Mouse (Mus musculus): ENCODE data around the gene Hist1h2bj. TPM values are rescaled to one million over a fixed set of nuclear protein-coding genes. Genes with fewer than 3 reads are reported as not detected.

The Hist1h2bj gene
- polyA plus RNA-seq, 1 experiment from 2014 or later, result 7.7 TPM

GRCm38 (mm10) chr13:22043503-22044431 lies 753 bp downstream of the Hist1h2bj start:
- Histone ChIP-seq H3K9ac (ENCODE audit: low read depth, low read length) (peak overlapping the region; percentile 51; the same call in 1 of the 2 replicates), H3K27me3 (replicated peaks; ENCODE audit: control insufficient read depth, insufficient read depth, low read length) (no peaks in the 10 kb centered on the region), H3K9me3 (ENCODE audit: control insufficient read depth, low read length) (no peaks in the 10 kb centered on the region), H3K4me1 (ENCODE audit: control insufficient read depth, insufficient read depth, low read length) (peaks cover 14% of the 10 kb centered on the region), H3K4me2 (ENCODE audit: low read depth, low read length) (peak overlapping the region; percentile 64), H3K36me3 (ENCODE audit: control insufficient read depth, insufficient read depth, low read length) (no peaks in the 10 kb centered on the region), H3K27ac (ENCODE audit: low read length) (peak overlapping the region; percentile 57), H3K4me3 (ENCODE audit: low read length) (peak overlapping the region; percentile 45)
- ATAC-seq, result peak; percentile 10
- WGBS, result under 1% methylated on average over 9 of the region's 14 CpGs

- 88% methylated on average over 6 of the region's 6 CpGs for WGBS
- H3K9me3 ChIP-seq (ENCODE audit: control insufficient read depth, low read length), result no peaks in the 10 kb centered on the region
- ATAC-seq, result no peak
- no peak overlapping the region for H3K9ac ChIP-seq (ENCODE audit: low read depth, low read length)
- H3K4me3 ChIP-seq (ENCODE audit: low read length), result no peak overlapping the region
- no peaks in the 10 kb centered on the region for H3K27me3 ChIP-seq (replicated peaks; ENCODE audit: control insufficient read depth, insufficient read depth, low read length)
- no peak overlapping the region for H3K4me2 ChIP-seq (ENCODE audit: low read depth, low read length)
- peaks cover 14% of the 10 kb centered on the region for H3K4me1 ChIP-seq (ENCODE audit: control insufficient read depth, insufficient read depth, low read length)
- no peaks in the 10 kb centered on the region for H3K36me3 ChIP-seq (ENCODE audit: control insufficient read depth, insufficient read depth, low read length)
- H3K27ac ChIP-seq (ENCODE audit: low read length), result no peak overlapping the region
Measured at GRCm38 (mm10) chr13:22044432-22045155, 1.6 kb downstream of the Hist1h2bj start.

DNA sequence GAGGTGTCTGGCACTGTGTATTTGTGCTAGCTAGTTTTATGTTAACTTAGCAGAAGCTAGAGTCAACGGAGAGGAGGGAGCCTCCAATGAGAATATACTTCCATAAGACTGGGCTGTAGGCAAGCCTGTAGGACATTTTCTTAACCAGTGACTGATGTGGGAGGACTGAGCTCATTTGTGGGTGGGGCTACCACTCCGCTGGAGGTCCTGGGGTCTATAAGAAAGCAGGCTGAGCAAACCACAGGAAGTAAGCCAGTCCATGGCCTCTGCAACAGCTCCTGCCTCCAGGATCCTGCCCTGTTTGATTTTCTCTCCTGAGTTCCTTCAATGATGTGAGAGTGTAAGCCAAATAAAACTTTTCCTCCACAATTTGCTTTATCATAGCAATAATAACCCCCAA lies 2.3 kb downstream of the Hist1h2bj start:
- ATAC-seq, result no peak
- peaks cover 11% of the 10 kb centered on the region for H3K4me1 ChIP-seq (ENCODE audit: control insufficient read depth, insufficient read depth, low read length)
- 60% methylated on average over 2 of the region's 2 CpGs for WGBS

DNA sequence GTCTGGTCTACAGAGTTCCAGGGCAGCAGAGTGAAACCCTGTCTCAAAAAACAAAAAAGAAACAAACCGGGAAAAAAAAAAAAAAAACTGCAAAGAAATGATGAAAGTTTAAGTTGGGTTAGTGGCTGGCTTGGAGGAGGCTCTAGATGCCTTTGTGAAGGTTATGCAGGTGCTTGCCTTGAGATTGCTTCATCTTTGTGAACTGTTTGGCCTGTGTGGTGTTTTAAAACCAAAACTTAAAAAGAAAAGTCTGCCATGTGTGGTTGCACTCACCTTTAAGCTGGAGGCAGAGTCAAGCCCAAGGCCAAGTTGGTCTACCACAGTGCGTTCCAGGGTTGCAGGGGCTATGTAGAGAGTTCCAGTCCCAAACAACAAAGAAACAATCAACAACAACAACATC lies 6.0 kb downstream of the Hist1h2bj start:
- no peak overlapping the region for H3K9ac ChIP-seq (ENCODE audit: low read depth, low read length)
- H3K4me3 ChIP-seq (ENCODE audit: low read length), result no peak overlapping the region
- no peaks in the 10 kb centered on the region for H3K36me3 ChIP-seq (ENCODE audit: control insufficient read depth, insufficient read depth, low read length)
- no peak overlapping the region for H3K27ac ChIP-seq (ENCODE audit: low read length)
- no peak overlapping the region for H3K4me2 ChIP-seq (ENCODE audit: low read depth, low read length)
- peaks cover 5% of the 10 kb centered on the region; the same call in 1 of the 2 replicates for H3K4me1 ChIP-seq (ENCODE audit: control insufficient read depth, insufficient read depth, low read length)
- H3K9me3 ChIP-seq (ENCODE audit: control insufficient read depth, low read length), result no peaks in the 10 kb centered on the region
- 83% methylated on average over 2 of the region's 2 CpGs for WGBS
- H3K27me3 ChIP-seq (replicated peaks; ENCODE audit: control insufficient read depth, insufficient read depth, low read length), result no peaks in the 10 kb centered on the region
- no peak for ATAC-seq

More for the DNA sequence above, 2.3 kb downstream of the Hist1h2bj start:
- Histone ChIP-seq H3K27ac (ENCODE audit: low read length) (no peak overlapping the region), H3K36me3 (ENCODE audit: control insufficient read depth, insufficient read depth, low read length) (no peaks in the 10 kb centered on the region), H3K27me3 (replicated peaks; ENCODE audit: control insufficient read depth, insufficient read depth, low read length) (no peaks in the 10 kb centered on the region), H3K4me3 (ENCODE audit: low read length) (no peak overlapping the region), H3K9me3 (ENCODE audit: control insufficient read depth, low read length) (no peaks in the 10 kb centered on the region), H3K4me2 (ENCODE audit: low read depth, low read length) (no peak overlapping the region), H3K9ac (ENCODE audit: low read depth, low read length) (no peak overlapping the region)

- 1% methylated on average over 14 of the region's 14 CpGs for WGBS
- no peak for ATAC-seq
- no peaks in the 10 kb centered on the region for H3K36me3 ChIP-seq (ENCODE audit: control insufficient read depth, insufficient read depth, low read length)
- H3K27me3 ChIP-seq (replicated peaks; ENCODE audit: control insufficient read depth, insufficient read depth, low read length), result no peaks in the 10 kb centered on the region
- peak overlapping the region; percentile 86 for H3K27ac ChIP-seq (ENCODE audit: low read length)
- peak overlapping the region; percentile 58 for H3K4me3 ChIP-seq (ENCODE audit: low read length)
- H3K4me1 ChIP-seq (ENCODE audit: control insufficient read depth, insufficient read depth, low read length), result 0 out of 2 replicates have a peak, but pooled peaks cover 2% of the 10 kb centered on the region
- peak overlapping the region; percentile 56 for H3K4me2 ChIP-seq (ENCODE audit: low read depth, low read length)
- H3K9ac ChIP-seq (ENCODE audit: low read depth, low read length), result peak overlapping the region; percentile 51
- no peaks in the 10 kb centered on the region for H3K9me3 ChIP-seq (ENCODE audit: control insufficient read depth, low read length)
Measured at GRCm38 (mm10) chr13:22049737-22050440, 6.9 kb downstream of the Hist1h2bj start.

- ATAC-seq, result peak; percentile 98
- no peaks in the 10 kb centered on the region for H3K9me3 ChIP-seq (ENCODE audit: control insufficient read depth, low read length)
- H3K9ac ChIP-seq (ENCODE audit: low read depth, low read length), result peak overlapping the region; percentile 73
- H3K27ac ChIP-seq (ENCODE audit: low read length), result peak overlapping the region; percentile 86
- peak overlapping the region; percentile 56 for H3K4me2 ChIP-seq (ENCODE audit: low read depth, low read length)
- H3K36me3 ChIP-seq (ENCODE audit: control insufficient read depth, insufficient read depth, low read length), result no peaks in the 10 kb centered on the region
- H3K27me3 ChIP-seq (replicated peaks; ENCODE audit: control insufficient read depth, insufficient read depth, low read length), result no peaks in the 10 kb centered on the region
- 0 out of 2 replicates have a peak, but pooled peaks cover 2% of the 10 kb centered on the region for H3K4me1 ChIP-seq (ENCODE audit: control insufficient read depth, insufficient read depth, low read length)
- H3K4me3 ChIP-seq (ENCODE audit: low read length), result peak overlapping the region; percentile 58
- WGBS, result under 1% methylated on average over 52 of the region's 52 CpGs
Measured at GRCm38 (mm10) chr13:22050591-22051522, 7.8 kb downstream of the Hist1h2bj start.

GRCm38 (mm10) chr13:22051523-22051859 lies 8.5 kb downstream of the Hist1h2bj start:
- WGBS, result 13% methylated on average over 5 of the region's 5 CpGs
- peak overlapping the region; percentile 73 for H3K9ac ChIP-seq (ENCODE audit: low read depth, low read length)
- ATAC-seq, result 0 out of 2 replicates have a peak, but pooled peaks have one; percentile 22

DNA sequence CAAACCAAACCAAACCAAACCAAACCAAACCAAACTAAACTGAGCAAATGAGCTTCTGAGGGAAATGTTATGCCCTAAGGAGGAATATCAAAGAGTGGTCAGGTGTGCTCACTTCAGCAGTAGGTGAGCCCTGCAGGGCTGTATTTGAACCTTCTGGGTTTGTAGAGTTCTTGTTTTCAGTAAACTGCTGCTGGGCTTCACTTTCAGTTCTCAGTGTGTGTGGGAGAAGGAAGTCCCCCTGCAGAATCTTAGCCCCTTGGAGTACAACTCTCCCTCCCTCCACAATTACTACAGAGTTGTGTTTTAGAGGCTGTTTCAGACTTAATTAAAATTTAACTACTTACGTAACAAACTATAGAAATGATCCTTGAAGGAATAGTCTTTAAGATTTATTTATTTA lies 10.7 kb downstream of the Hist1h2bj start:
- WGBS, result 91% methylated on average over 1 of the region's 1 CpGs
- 0 out of 2 replicates have a peak, but pooled peaks cover 2% of the 10 kb centered on the region for H3K4me1 ChIP-seq (ENCODE audit: control insufficient read depth, insufficient read depth, low read length)
- H3K27me3 ChIP-seq (replicated peaks; ENCODE audit: control insufficient read depth, insufficient read depth, low read length), result no peaks in the 10 kb centered on the region
- no peaks in the 10 kb centered on the region for H3K36me3 ChIP-seq (ENCODE audit: control insufficient read depth, insufficient read depth, low read length)
- H3K9ac ChIP-seq (ENCODE audit: low read depth, low read length), result no peak overlapping the region
- no peak overlapping the region for H3K27ac ChIP-seq (ENCODE audit: low read length)
- no peak overlapping the region for H3K4me3 ChIP-seq (ENCODE audit: low read length)
- ATAC-seq, result no peak
- H3K9me3 ChIP-seq (ENCODE audit: control insufficient read depth, low read length), result no peaks in the 10 kb centered on the region
- no peak overlapping the region for H3K4me2 ChIP-seq (ENCODE audit: low read depth, low read length)

More at GRCm38 (mm10) chr13:22051523-22051859, 8.5 kb downstream of the Hist1h2bj start:
- Histone ChIP-seq H3K27me3 (replicated peaks; ENCODE audit: control insufficient read depth, insufficient read depth, low read length) (no peaks in the 10 kb centered on the region), H3K9me3 (ENCODE audit: control insufficient read depth, low read length) (no peaks in the 10 kb centered on the region), H3K4me3 (ENCODE audit: low read length) (peak overlapping the region; percentile 58), H3K4me1 (ENCODE audit: control insufficient read depth, insufficient read depth, low read length) (0 out of 2 replicates have a peak, but pooled peaks cover 2% of the 10 kb centered on the region), H3K36me3 (ENCODE audit: control insufficient read depth, insufficient read depth, low read length) (no peaks in the 10 kb centered on the region), H3K4me2 (ENCODE audit: low read depth, low read length) (peak overlapping the region; percentile 56), H3K27ac (ENCODE audit: low read length) (peak overlapping the region; percentile 86)
